Mouse (Mus musculus): ENCODE results near the gene Mutyh. TPM values are rescaled to one million over a fixed set of nuclear protein-coding genes. Genes with fewer than 3 reads are reported as not detected.

The Mutyh gene
- polyA plus RNA-seq, 1 experiment: 6.3 TPM

- Histone ChIP-seq H3K36me3 (ENCODE audit: control insufficient read depth, insufficient read depth) (no peaks in the 10 kb centered on the region), H3K27me3 (ENCODE audit: control insufficient read depth, insufficient read depth, insufficient read length) (peaks cover 49% of the 10 kb centered on the region), H3K79me3 (ENCODE audit: low read depth) (no peaks in the 10 kb centered on the region), H3K79me2 (ENCODE audit: control insufficient read depth, insufficient read depth) (no peaks in the 10 kb centered on the region), H3K4me3 (ENCODE audit: insufficient read depth, poor library complexity, severe bottlenecking) (no peak overlapping the region), H3ac (ENCODE audit: control insufficient read depth, insufficient read length, low read depth) (no peak overlapping the region)
- no peak for TF ChIP-seq CEBPB (IDR thresholded peaks at IDR 0.05; ENCODE audit: low read depth)
- no peak for TF ChIP-seq CTCF (IDR thresholded peaks at IDR 0.05; ENCODE audit: control insufficient read depth, insufficient read depth, insufficient read length)
- TF ChIP-seq USF1 (IDR thresholded peaks at IDR 0.05; ENCODE audit: low read depth): no peak
- no peak for TF ChIP-seq MAX (IDR thresholded peaks at IDR 0.05)
- TF ChIP-seq MYOD1 (IDR thresholded peaks at IDR 0.05; ENCODE audit: control insufficient read depth, insufficient read length, low read depth): no peak
- TF ChIP-seq FOSL1 (IDR thresholded peaks at IDR 0.05; ENCODE audit: insufficient read depth, low read length, poor library complexity, severe bottlenecking): no peak
- TF ChIP-seq MYOG (IDR thresholded peaks at IDR 0.05; ENCODE audit: control insufficient read depth, extremely low read depth, insufficient read length): no peak
Observed at GRCm38 (mm10) chr4:116857203-116857602, 49.7 kb downstream of the Mutyh start.

GRCm38 (mm10) chr4:116859711-116860110, 52.2 kb downstream of the Mutyh start:
- peaks cover 36% of the 10 kb centered on the region for H3K27me3 ChIP-seq (ENCODE audit: control insufficient read depth, insufficient read depth, insufficient read length)
- no peaks in the 10 kb centered on the region for H3K36me3 ChIP-seq (ENCODE audit: control insufficient read depth, insufficient read depth)
- no peaks in the 10 kb centered on the region for H3K79me2 ChIP-seq (ENCODE audit: control insufficient read depth, insufficient read depth)
- TF ChIP-seq MYOG (IDR thresholded peaks at IDR 0.05; ENCODE audit: control insufficient read depth, extremely low read depth, insufficient read length): no peak
- TF ChIP-seq USF1 (IDR thresholded peaks at IDR 0.05; ENCODE audit: low read depth): no peak
- no peak for TF ChIP-seq CEBPB (IDR thresholded peaks at IDR 0.05; ENCODE audit: low read depth)
- no peak for TF ChIP-seq FOSL1 (IDR thresholded peaks at IDR 0.05; ENCODE audit: insufficient read depth, low read length, poor library complexity, severe bottlenecking)
- no peak for TF ChIP-seq MYOD1 (IDR thresholded peaks at IDR 0.05; ENCODE audit: control insufficient read depth, insufficient read length, low read depth)
- no peak overlapping the region for H3ac ChIP-seq (ENCODE audit: control insufficient read depth, insufficient read length, low read depth)
- no peak overlapping the region for H3K4me3 ChIP-seq (ENCODE audit: insufficient read depth, poor library complexity, severe bottlenecking)
- no peaks in the 10 kb centered on the region for H3K79me3 ChIP-seq (ENCODE audit: low read depth)

- H3K79me2 ChIP-seq (ENCODE audit: control insufficient read depth, insufficient read depth): no peaks in the 10 kb centered on the region
- no peaks in the 10 kb centered on the region for H3K36me3 ChIP-seq (ENCODE audit: control insufficient read depth, insufficient read depth)
- peaks cover 37% of the 10 kb centered on the region for H3K27me3 ChIP-seq (ENCODE audit: control insufficient read depth, insufficient read depth, insufficient read length)
- no peak overlapping the region for H3ac ChIP-seq (ENCODE audit: control insufficient read depth, insufficient read length, low read depth)
- no peak for TF ChIP-seq USF1 (IDR thresholded peaks at IDR 0.05; ENCODE audit: low read depth)
- no peak for TF ChIP-seq MYOD1 (IDR thresholded peaks at IDR 0.05; ENCODE audit: control insufficient read depth, insufficient read length, low read depth)
- no peak for TF ChIP-seq MYOG (IDR thresholded peaks at IDR 0.05; ENCODE audit: control insufficient read depth, extremely low read depth, insufficient read length)
- TF ChIP-seq MAX (IDR thresholded peaks at IDR 0.05): no peak
- no peak for TF ChIP-seq FOSL1 (IDR thresholded peaks at IDR 0.05; ENCODE audit: insufficient read depth, low read length, poor library complexity, severe bottlenecking)
- TF ChIP-seq CTCF (IDR thresholded peaks at IDR 0.05; ENCODE audit: control insufficient read depth, insufficient read depth, insufficient read length): no peak
- TF ChIP-seq CEBPB (IDR thresholded peaks at IDR 0.05; ENCODE audit: low read depth): no peak
- no peak overlapping the region for H3K4me3 ChIP-seq (ENCODE audit: insufficient read depth, poor library complexity, severe bottlenecking)
- no peaks in the 10 kb centered on the region for H3K79me3 ChIP-seq (ENCODE audit: low read depth)
Observed at GRCm38 (mm10) chr4:116862023-116862422, 54.5 kb downstream of the Mutyh start.

Other genes starting within 250 kb of the Mutyh start
- 0.20 TPM for gene Ccdc17, start 211.1 kb upstream of the Mutyh start, polyA plus RNA-seq (2012; fragmentation: generic; extraction: Trizol)
- 79.1 TPM for gene Nasp, start 179.8 kb upstream of the Mutyh start, polyA plus RNA-seq (2012; fragmentation: generic; extraction: Trizol)
- gene Akr1a1, start 156.0 kb upstream of the Mutyh start, polyA plus RNA-seq (2012; fragmentation: generic; extraction: Trizol): 737 TPM
- gene Prdx1, start 122.2 kb upstream of the Mutyh start, polyA plus RNA-seq (2012; fragmentation: generic; extraction: Trizol): 459 TPM
- 12.5 TPM for gene Mmachc, start 99.3 kb upstream of the Mutyh start, polyA plus RNA-seq (2012; fragmentation: generic; extraction: Trizol)
- gene Ccdc163, start 99.2 kb upstream of the Mutyh start, polyA plus RNA-seq (2012; fragmentation: generic; extraction: Trizol): 22.0 TPM
- 12.0 TPM for gene Tesk2, start 86.8 kb upstream of the Mutyh start, polyA plus RNA-seq (2012; fragmentation: generic; extraction: Trizol)
- 23.4 TPM for gene Toe1, start 83 bp upstream of the Mutyh start, polyA plus RNA-seq (2012; fragmentation: generic; extraction: Trizol)
- 3.8 TPM for gene Hpdl, start 14.0 kb downstream of the Mutyh start, polyA plus RNA-seq (2012; fragmentation: generic; extraction: Trizol)
- gene Zswim5, start 69.7 kb downstream of the Mutyh start, polyA plus RNA-seq (2012; fragmentation: generic; extraction: Trizol): 0.01 TPM
- gene Urod, start 186.7 kb downstream of the Mutyh start, polyA plus RNA-seq (2012; fragmentation: generic; extraction: Trizol): 50.7 TPM
- 13.3 TPM for gene Hectd3, start 187.6 kb downstream of the Mutyh start, polyA plus RNA-seq (2012; fragmentation: generic; extraction: Trizol)
- 41.6 TPM for gene Eif2b3, start 211.7 kb downstream of the Mutyh start, polyA plus RNA-seq (2012; fragmentation: generic; extraction: Trizol)

Data from C2C12 (cell line).